Mouse (Mus musculus): ENCODE results near the gene Dvl3.

DNA sequence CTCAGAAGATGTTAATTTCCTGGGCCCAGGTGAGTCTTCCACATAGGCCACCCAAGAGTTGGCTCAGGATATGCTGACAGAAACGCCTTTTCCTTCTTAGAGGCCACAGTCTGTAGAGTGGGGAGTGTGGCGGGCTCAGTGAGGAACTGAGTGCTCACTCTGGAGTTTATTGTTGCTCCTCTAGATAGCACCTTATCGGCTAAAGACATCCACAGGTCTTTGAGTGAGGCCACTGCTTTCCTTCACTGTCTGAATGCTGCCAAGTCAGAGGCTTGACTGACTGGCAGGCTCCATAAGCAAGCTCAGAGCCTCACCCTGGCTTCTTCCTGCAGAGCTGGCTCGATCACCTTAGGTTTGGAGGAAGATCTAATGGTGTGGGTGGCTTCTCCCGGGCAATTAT is 12.0 kb downstream of the Dvl3 start:
- TF ChIP-seq POLR2A (IDR thresholded peaks at IDR 0.05; ENCODE audit: control insufficient read depth, extremely low read depth, insufficient read depth, low read length, poor library complexity) (no peak), CTCF (IDR thresholded peaks at IDR 0.05; ENCODE audit: borderline replicate concordance, control insufficient read depth, extremely low read depth, insufficient read depth, low read length, poor library complexity) (no peak)

All from thymus, adult 2 months (tissue).